Mouse (Mus musculus) retina, postnatal 1 day (tissue): ENCODE measurements around the gene Gm2056.
"Not testable (repeated sequence)": the region's sequence is repeated elsewhere in the genome, so short reads cannot be mapped to it uniquely, and the experiment has no call there.

Experiments used
- DNase-seq: peaks from one replicate; pipeline ENCODE4 v3.0.0-alpha.2; 2012

Gene Gm2056

GRCm38 (mm10) chr12:88026704-88027103 lies at the start of gene Gm2056:
TSS of gene Gm2056 (plus strand) at chr12:88027004.
- DNase-seq: not testable (repeated sequence)

GRCm38 (mm10) chr12:87984000-87984399 lies 42.8 kb upstream of the Gm2056 start:
- DNase-seq: peak; percentile 5

DNA sequence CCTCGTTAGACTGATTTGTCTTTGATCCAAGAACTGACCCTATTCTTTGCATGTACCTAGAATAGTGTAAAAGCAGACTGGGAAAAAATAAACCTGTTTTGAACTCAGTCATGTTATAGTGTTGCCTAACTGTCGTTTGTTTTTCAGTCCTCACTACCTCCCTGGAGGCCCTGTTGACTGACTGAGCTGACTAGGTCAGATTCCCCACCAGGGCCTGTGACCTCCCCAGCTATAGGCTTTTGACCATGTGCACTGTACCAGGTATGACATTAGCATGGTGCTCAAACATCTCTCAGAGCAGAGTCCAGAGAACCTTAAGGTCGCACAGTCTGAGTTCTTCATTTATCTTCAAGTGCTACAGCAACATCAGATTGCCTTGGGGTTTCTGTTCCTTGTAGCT lies 22.7 kb upstream of the Gm2056 start:
- DNase-seq: not testable (repeated sequence)

DNA sequence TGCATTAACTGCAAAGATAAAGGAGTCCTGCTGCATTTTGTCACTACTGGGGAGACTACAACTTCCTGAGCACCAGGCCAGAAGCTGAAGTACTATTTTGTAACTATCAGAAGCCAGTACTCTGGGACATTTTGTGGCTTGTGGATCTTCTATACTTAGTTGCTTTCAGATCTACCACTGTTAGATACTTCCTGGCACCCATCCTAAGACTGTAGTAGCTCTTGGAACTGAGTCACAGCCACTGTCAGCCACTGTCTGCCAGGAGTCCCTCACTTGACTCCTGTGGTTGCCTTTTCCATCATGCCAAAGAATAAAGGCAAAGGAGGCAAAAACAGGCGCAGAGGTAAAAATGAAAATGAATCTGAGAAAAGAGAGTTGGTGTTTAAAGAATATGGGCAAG lies 15.3 kb upstream of the Gm2056 start, which contains the start of gene Gm2075:
Gene Gm2075 (plus strand): TSS at position 301 of the 400 bp plus-strand sequence.
- not testable (repeated sequence) for DNase-seq

DNA sequence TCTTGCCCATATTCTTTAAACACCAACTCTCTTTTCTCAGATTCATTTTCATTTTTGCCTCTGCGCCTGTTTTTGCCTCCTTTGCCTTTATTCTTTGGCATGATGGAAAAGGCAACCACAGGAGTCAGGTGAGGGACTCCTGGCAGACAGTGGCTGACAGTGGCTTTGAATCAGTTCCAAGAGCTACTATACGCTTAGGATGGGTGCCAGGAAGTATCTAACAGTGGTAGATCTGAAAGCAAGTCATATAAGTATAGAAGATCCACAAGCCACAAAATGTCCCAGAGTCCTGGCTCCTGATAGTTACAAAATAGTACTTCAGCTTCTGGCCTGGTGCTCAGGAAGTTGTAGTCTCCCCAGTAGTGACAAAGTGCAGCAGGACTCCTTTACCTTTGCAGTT lies 8.1 kb upstream of the Gm2056 start, which contains the start of gene Gm6803:
Gene Gm6803 (minus strand): TSS at position 101 of the 400 bp plus-strand sequence.
- DNase-seq: not testable (repeated sequence)

DNA sequence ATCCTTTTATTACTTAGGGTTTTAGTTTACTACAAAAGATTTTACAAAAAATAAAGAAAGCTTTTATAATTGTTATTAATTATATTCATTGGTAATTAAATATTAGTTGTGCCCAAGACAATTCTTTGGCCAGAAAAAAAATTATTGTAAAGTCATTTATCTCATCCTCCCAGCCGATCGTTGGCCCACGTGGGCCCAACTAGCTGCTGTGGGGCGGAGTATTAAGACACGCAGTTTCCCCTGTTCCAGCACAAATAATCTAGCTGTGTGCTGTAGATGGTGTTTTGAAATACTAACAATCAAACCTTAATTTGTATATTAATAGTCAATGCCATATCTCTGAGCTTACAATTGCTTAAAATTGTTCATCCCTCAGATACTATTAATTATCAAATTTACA lies 5.4 kb downstream of the Gm2056 start:
- DNase-seq: not testable (repeated sequence)

GRCm38 (mm10) chr12:88039062-88039461 lies 12.3 kb downstream of the Gm2056 start:
- DNase-seq: not testable (repeated sequence)

DNA sequence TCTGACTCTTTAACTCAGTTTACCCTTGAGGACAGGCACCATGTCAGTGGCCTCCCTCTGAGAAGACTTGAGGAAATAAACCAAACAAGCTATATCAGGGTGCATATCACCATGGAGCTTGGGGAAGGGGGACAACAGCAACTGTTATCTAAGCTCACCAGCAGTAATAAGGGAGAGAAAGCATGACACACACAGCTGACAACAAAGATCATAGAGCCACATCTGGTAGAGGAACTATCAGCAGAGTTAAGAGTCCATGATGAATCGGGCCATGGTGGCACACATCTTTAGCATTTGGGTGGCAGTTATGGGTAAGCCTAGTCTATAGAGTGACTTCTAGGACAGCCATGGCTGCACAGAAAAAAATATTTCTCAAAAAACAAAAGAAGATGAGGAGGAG lies 12.9 kb downstream of the Gm2056 start:
- DNase-seq: not testable (repeated sequence)

DNA sequence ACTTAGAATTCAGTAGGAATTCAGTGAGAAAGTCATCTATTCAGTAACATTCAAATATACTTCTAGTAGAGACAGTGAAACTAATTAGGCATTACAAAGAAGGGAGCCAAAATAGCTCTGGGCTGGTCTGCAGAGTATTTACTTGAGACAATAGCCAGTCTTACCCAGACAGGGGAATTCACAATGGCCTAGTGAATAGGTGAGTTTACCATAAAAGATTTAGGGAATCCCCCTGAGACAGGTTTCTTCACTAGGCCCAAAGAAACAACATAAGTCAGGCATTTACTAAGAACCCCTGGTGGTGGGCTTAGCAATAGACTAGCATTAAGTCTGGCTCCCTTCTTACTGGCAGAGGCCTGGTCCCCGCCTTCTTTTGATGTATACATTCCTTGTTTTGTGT lies 18.4 kb downstream of the Gm2056 start:
- DNase-seq: not testable (repeated sequence)
